Mouse (Mus musculus) ES-Bruce4 (cell line): Measurements from ENCODE around the gene Tlk1.

ENCODE experiments used
- CTCF ChIP-seq: IDR thresholded peaks from one replicate; pipeline ENCODE4 v1.8.1; 2011; ENCODE audit warnings: low read depth, low read length
- EP300 ChIP-seq: IDR thresholded peaks from 2 replicates; pipeline ENCODE4 v1.6.1; 2011; ENCODE audit warnings: low read depth, low read length; ENCODE audit not compliant: insufficient read depth
- POLR2A ChIP-seq: IDR thresholded peaks from one replicate; pipeline ENCODE4 v1.8.1; 2011; ENCODE audit warnings: low read length; ENCODE audit not compliant: insufficient read depth

DNA sequence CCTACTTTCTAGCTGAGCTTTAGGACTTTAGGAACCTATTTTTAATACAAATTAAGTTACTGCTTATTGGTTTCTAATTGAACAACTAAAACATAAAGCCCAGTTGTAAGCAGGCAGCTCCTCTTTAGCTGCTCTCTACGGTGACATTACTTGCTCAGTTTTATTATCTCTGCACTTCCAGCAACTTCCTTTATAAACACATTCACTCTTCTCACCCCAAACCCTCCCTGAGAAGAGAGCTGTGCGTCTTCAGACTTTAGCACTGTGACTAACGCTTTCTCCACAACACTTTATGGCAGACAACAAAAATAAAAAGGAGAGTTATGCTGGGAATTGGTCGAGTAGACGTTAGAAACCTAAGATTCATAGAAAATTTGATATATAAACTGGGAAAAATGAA lies 89.5 kb downstream of the Tlk1 start:
- TF ChIP-seq POLR2A (no peak), CTCF (no peak), EP300 (no peak)
